Mouse (Mus musculus) urinary bladder, postnatal 0 days (tissue): Measurements from ENCODE around the gene Gm47995. TPM values are rescaled to one million over a fixed set of nuclear protein-coding genes. Genes with fewer than 3 reads are reported as not detected.

ENCODE experiments used
- polyA plus RNA-seq: library from polyadenylated mRNA; unstranded; fragments of >200 nt; fragmentation: Nextera tagmentation; extraction: Ambion mirVana; gene quantifications from 2 replicates; pipeline ENCODE4 v1.2.1, GENCODE M21; 2015

Gm47995 gene
- polyA plus RNA-seq, result not detected in 2 replicates

DNA sequence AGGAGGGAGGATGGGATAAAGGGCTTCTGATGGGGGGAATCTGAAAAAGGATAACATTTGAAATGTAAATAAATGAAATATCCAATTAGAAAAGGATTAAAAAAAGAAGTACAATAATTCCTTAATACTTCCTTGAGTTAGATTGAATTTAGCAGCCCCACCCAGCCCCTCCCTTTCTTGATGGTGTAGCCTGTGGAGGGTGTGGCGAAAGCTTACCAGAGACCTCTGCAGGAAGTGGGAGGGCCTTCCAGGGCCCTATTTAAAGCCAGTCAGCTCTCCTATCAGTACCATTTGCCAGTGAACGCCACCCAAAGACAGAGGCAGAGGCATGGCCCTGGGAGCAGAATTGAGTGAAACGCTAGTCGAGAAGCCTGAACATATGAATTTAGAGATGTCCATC is at the start of gene Gm47995:
Gene Gm47995 (plus strand): TSS at position 329 of the 400 bp plus-strand sequence.

DNA sequence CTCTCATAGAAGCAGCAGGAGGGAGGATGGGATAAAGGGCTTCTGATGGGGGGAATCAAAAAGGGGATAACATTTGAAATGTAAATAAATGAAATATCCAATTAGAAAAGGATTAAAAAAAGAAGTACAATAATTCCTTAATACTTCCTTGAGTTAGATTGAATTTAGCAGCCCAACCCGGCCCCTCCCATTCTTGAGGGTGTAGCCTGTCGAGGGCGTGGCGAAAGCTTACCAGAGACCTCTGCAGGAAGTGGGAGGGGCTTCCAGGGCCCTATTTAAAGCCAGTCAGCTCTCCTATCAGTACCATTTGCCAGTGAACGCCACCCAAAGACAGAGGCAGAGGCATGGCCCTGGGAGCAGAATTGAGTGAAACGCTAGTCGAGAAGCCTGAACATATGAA is 16.0 kb upstream of the Gm47995 start, which contains the start of gene Gm47985:
Gene Gm47985 (plus strand): TSS at position 272 of the 400 bp plus-strand sequence.

DNA sequence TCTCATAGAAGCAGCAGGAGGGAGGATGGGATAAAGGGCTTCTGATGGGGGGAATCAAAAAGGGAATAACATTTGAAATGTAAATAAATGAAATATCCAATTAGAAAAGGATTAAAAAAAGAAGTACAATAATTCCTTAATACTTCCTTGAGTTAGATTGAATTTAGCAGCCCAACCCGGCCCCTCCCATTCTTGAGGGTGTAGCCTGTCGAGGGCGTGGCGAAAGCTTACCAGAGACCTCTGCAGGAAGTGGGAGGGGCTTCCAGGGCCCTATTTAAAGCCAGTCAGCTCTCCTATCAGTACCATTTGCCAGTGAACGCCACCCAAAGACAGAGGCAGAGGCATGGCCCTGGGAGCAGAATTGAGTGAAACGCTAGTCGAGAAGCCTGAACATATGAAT is 6.2 kb upstream of the Gm47995 start, which contains the start of gene Gm8947:
Gene Gm8947 (plus strand): TSS at position 302 of the 400 bp plus-strand sequence.

DNA sequence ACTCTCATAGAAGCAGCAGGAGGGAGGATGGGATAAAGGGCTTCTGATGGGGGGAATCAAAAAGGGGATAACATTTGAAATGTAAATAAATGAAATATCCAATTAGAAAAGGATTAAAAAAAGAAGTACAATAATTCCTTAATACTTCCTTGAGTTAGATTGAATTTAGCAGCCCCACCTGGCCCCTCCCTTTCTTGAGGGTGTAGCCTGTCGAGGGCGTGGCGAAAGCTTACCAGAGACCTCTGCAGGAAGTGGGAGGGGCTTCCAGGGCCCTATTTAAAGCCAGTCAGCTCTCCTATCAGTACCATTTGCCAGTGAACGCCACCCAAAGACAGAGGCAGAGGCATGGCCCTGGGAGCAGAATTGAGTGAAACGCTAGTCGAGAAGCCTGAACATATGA is 5.6 kb downstream of the Gm47995 start, which contains the start of gene 3110040M04Rik:
Gene 3110040M04Rik (plus strand): TSS at position 304 of the 400 bp plus-strand sequence.

DNA sequence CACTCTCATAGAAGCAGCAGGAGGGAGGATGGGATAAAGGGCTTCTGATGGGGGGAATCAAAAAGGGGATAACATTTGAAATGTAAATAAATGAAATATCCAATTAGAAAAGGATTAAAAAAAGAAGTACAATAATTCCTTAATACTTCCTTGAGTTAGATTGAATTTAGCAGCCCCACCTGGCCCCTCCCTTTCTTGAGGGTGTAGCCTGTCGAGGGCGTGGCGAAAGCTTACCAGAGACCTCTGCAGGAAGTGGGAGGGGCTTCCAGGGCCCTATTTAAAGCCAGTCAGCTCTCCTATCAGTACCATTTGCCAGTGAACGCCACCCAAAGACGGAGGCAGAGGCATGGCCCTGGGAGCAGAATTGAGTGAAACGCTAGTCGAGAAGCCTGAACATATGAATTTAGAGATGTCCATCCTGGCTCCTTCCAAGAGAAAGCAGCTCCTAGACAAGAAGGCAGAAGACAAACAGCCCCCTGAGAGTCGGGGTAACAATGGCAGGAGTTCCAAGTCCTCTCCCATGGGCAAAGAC is 11.6 kb downstream of the Gm47995 start, which contains the start of gene Gm47996:
Gene Gm47996 (plus strand): TSS at position 308 of the 532 bp plus-strand sequence.

Other genes with a start within 250 kb of the Gm47995 start
- 0.83 and 1.6 TPM in 2 replicates for gene Hmcn1, start 205.0 kb upstream of the Gm47995 start, polyA plus RNA-seq
- 0.18 TPM in 1 of 2 replicates, not detected in the other for gene Gm47985, start 15.9 kb upstream of the Gm47995 start, polyA plus RNA-seq
- gene Gm8947, start 6.1 kb upstream of the Gm47995 start, polyA plus RNA-seq, result 0.21 TPM in 1 of 2 replicates, not detected in the other
- not detected in 2 replicates for gene 3110040M04Rik, start 5.7 kb downstream of the Gm47995 start, polyA plus RNA-seq
- gene Gm47996, start 11.7 kb downstream of the Gm47995 start, polyA plus RNA-seq, result not detected in 2 replicates
- gene Ivns1abp, start 146.0 kb downstream of the Gm47995 start, polyA plus RNA-seq, result 52.3 and 58.8 TPM in 2 replicates
- 13.2 and 22.7 TPM in 2 replicates for gene Swt1, start 230.0 kb downstream of the Gm47995 start, polyA plus RNA-seq
- gene Trmt1l, start 230.1 kb downstream of the Gm47995 start, polyA plus RNA-seq, result 16.0 and 18.2 TPM in 2 replicates